Mouse (Mus musculus) neutrophil, adult 5-6 weeks (primary cell): ENCODE data around the gene Rufy3. TPM values are rescaled to one million over a fixed set of nuclear protein-coding genes. Genes with fewer than 3 reads are reported as not detected.

Source experiments
- ATAC-seq: fragments of 151-379, 151-347 bp; 2 replicates; pipeline ENCODE4 v1.8.0; 2017; ENCODE audit warnings: mild to moderate bottlenecking, moderate TSS enrichment; ENCODE audit not compliant: insufficient number of reproducible peaks, poor library complexity, low FRiP score, severe bottlenecking; ENCODE audit errors: extremely low read depth
- total RNA-seq: library from RNA; stranded (forward); fragments of 200-1000 nt; gene quantifications from 2 replicates; pipeline ENCODE4 v1.2.3, GENCODE M21; 2017

Gene Rufy3
- total RNA-seq, 1 experiment from 2014 or later, result 22.7 TPM

GRCm38 (mm10) chr5:88604641-88605358, 40.0 kb downstream of the Rufy3 start:
- no peak for ATAC-seq

- ATAC-seq, result no peak
Observed at GRCm38 (mm10) chr5:88614129-88614528, 49.3 kb downstream of the Rufy3 start.

- no peak for ATAC-seq
Observed at GRCm38 (mm10) chr5:88616988-88617387, 52.1 kb downstream of the Rufy3 start.

- ATAC-seq, result no peak
Observed at GRCm38 (mm10) chr5:88627545-88627944, 62.7 kb downstream of the Rufy3 start.

- no peak for ATAC-seq
Observed at GRCm38 (mm10) chr5:88629125-88629524, 64.3 kb downstream of the Rufy3 start.

- no peak for ATAC-seq
Observed at GRCm38 (mm10) chr5:88629987-88630386, 65.1 kb downstream of the Rufy3 start.

- peak; percentile 56; the same call in 1 of the 2 replicates for ATAC-seq
Observed at GRCm38 (mm10) chr5:88630883-88631282, 66.0 kb downstream of the Rufy3 start.

GRCm38 (mm10) chr5:88631545-88631944, 66.7 kb downstream of the Rufy3 start:
- no peak for ATAC-seq

GRCm38 (mm10) chr5:88632463-88632862, 67.6 kb downstream of the Rufy3 start:
- no peak for ATAC-seq

- ATAC-seq, result no peak
Observed at GRCm38 (mm10) chr5:88634076-88634475, 69.2 kb downstream of the Rufy3 start.

- no peak for ATAC-seq
Observed at GRCm38 (mm10) chr5:88642786-88643185, 77.9 kb downstream of the Rufy3 start.

GRCm38 (mm10) chr5:88643491-88643890, 78.7 kb downstream of the Rufy3 start:
- ATAC-seq, result no peak

- ATAC-seq, result no peak
Observed at GRCm38 (mm10) chr5:88644901-88645300, 80.1 kb downstream of the Rufy3 start.

GRCm38 (mm10) chr5:88645405-88645804, 80.6 kb downstream of the Rufy3 start:
- no peak for ATAC-seq

GRCm38 (mm10) chr5:88649250-88650173, 84.7 kb downstream of the Rufy3 start:
- ATAC-seq, result no peak

GRCm38 (mm10) chr5:88652589-88652988, 87.7 kb downstream of the Rufy3 start:
- ATAC-seq, result no peak

GRCm38 (mm10) chr5:88657868-88658267, 93.0 kb downstream of the Rufy3 start:
- ATAC-seq, result no peak

GRCm38 (mm10) chr5:88663151-88663550, 98.3 kb downstream of the Rufy3 start:
- ATAC-seq, result no peak

GRCm38 (mm10) chr5:88663875-88664274, 99.0 kb downstream of the Rufy3 start:
- no peak for ATAC-seq
